Mouse (Mus musculus): Measurements from ENCODE around the gene Unc13a. TPM values are rescaled to one million over a fixed set of nuclear protein-coding genes. Genes with fewer than 3 reads are reported as not detected.
"Not testable (repeated sequence)": the region's sequence is repeated elsewhere in the genome, so short reads cannot be mapped to it uniquely, and the experiment has no call there.

Gene Unc13a
- polyA plus RNA-seq, 1 experiment, result not detected

DNA sequence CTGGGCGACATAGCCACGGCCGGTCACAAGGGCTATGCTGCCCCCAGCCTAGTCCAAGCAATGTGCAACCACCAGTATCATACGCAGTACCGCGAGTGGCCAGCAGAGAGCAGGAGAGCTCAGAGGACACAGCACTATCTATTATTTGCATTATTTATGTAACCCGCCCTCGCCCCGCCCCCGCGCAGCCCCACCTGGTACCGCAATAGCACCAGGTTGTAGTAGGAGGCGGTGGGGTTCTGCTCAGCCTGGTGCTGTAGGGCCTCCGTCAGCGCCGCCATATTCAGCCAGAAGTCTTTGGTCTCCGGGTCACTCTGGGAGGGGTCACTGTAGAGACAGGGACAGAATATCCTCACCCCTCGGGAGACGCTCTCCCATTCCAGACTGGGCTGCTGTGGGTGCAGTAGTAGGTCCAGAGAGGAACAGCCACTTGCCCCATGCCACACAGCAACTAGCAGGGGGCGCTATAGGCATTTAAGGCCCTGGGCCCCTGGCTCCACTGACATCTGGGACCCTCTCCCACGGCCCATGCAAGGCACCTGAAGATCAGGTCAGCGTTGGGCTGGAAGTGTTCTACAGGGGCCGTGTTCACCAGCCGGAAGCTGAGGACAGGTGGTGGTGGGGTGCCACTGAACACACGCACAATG lies 38.4 kb upstream of the Unc13a start:
- Histone ChIP-seq H3K4me3 (replicated peaks; ENCODE audit: control insufficient read depth, low read depth, low read length) (no peak overlapping the region), H3K4me1 (ENCODE audit: control insufficient read depth, insufficient read depth, low read length) (no peaks in the 10 kb centered on the region), H3K27ac (ENCODE audit: control insufficient read depth, insufficient read depth, low read depth, low read length, poor library complexity) (no peak overlapping the region)
- 62% methylated on average over 25 of the region's 25 CpGs for WGBS
- TF ChIP-seq POLR2A (IDR thresholded peaks at IDR 0.05; ENCODE audit: borderline replicate concordance, control insufficient read depth, low read depth, low read length) (no peak; the same call in 1 of the 2 replicates), CTCF (IDR thresholded peaks at IDR 0.05; ENCODE audit: control insufficient read depth, insufficient read depth, low read length) (peak; percentile 84)

GRCm38 (mm10) chr8:71709134-71709799 lies 37.7 kb upstream of the Unc13a start:
- TF ChIP-seq POLR2A (IDR thresholded peaks at IDR 0.05; ENCODE audit: borderline replicate concordance, control insufficient read depth, low read depth, low read length) (no peak), CTCF (IDR thresholded peaks at IDR 0.05; ENCODE audit: control insufficient read depth, insufficient read depth, low read length) (no peak)
- Histone ChIP-seq H3K4me1 (ENCODE audit: control insufficient read depth, insufficient read depth, low read length) (no peaks in the 10 kb centered on the region), H3K27ac (ENCODE audit: control insufficient read depth, insufficient read depth, low read depth, low read length, poor library complexity) (no peak overlapping the region), H3K4me3 (replicated peaks; ENCODE audit: control insufficient read depth, low read depth, low read length) (no peak overlapping the region)
- WGBS, result 85% methylated on average over 25 of the region's 25 CpGs

DNA sequence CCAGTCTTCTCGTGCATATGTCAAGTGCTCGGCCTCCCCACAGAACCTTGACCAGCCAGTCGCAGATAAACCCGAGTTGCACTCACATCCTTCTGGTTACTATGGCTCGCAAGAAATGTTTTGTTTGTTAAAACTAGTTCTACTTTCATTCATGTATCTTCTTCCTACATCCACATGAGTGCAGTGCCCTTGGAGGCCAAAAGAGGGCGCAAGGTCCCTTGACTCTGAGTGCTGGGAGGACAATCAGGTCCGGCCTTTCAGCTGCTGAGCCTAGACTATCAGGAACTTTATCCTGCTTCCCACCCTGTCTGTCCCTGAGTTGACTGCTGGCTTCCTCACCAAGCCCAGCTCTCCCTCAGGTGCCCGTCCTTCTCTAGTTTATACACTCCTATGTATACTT lies 36.3 kb upstream of the Unc13a start:
- TF ChIP-seq CTCF (IDR thresholded peaks at IDR 0.05; ENCODE audit: control insufficient read depth, insufficient read depth, low read length) (peak; percentile 90), POLR2A (IDR thresholded peaks at IDR 0.05; ENCODE audit: borderline replicate concordance, control insufficient read depth, low read depth, low read length) (no peak)
- WGBS, result 57% methylated on average over 8 of the region's 8 CpGs
- Histone ChIP-seq H3K4me3 (replicated peaks; ENCODE audit: control insufficient read depth, low read depth, low read length) (no peak overlapping the region), H3K27ac (ENCODE audit: control insufficient read depth, insufficient read depth, low read depth, low read length, poor library complexity) (no peak overlapping the region), H3K4me1 (ENCODE audit: control insufficient read depth, insufficient read depth, low read length) (no peaks in the 10 kb centered on the region)

- not testable (repeated sequence) for H3K4me1 ChIP-seq (ENCODE audit: control insufficient read depth, insufficient read depth, low read length); H3K4me3 ChIP-seq (replicated peaks; ENCODE audit: control insufficient read depth, low read depth, low read length)
- peak overlapping the region; percentile 43; the same call in 1 of the 2 replicates for H3K27ac ChIP-seq (ENCODE audit: control insufficient read depth, insufficient read depth, low read depth, low read length, poor library complexity)
These were observed 31.8 kb upstream of the Unc13a start for GRCm38 (mm10) chr8:71703400-71703799.

GRCm38 (mm10) chr8:71702923-71703322 lies 31.4 kb upstream of the Unc13a start:
- H3K27ac ChIP-seq (ENCODE audit: control insufficient read depth, insufficient read depth, low read depth, low read length, poor library complexity), result peak overlapping the region; percentile 68
- TF ChIP-seq CTCF (IDR thresholded peaks at IDR 0.05; ENCODE audit: control insufficient read depth, insufficient read depth, low read length) (no peak), POLR2A (IDR thresholded peaks at IDR 0.05; ENCODE audit: borderline replicate concordance, control insufficient read depth, low read depth, low read length) (no peak)
- WGBS, result 55% methylated on average over 3 of the region's 3 CpGs
- H3K4me3 ChIP-seq (replicated peaks; ENCODE audit: control insufficient read depth, low read depth, low read length), result peak overlapping the region; percentile 41
- no peaks in the 10 kb centered on the region; the same call in 1 of the 2 replicates for H3K4me1 ChIP-seq (ENCODE audit: control insufficient read depth, insufficient read depth, low read length)

DNA sequence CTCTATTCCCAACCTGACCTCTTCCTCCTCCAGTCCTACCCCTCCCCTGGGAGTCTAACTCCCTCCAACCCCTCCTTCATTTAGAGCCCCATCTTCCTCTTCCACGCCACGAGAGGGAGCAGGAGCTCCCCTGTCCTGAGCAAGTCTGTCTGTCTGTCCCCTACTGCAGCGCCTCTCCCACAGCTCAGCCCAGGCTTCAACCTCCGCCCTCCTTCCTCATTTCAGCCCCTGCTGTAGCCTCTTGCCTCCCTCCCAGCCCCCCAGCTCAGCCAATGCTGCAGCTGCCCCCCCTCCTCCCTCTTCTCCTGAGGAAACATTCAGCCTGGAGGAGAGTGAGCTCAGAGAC lies 30.5 kb upstream of the Unc13a start:
- no peaks in the 10 kb centered on the region; the same call in 1 of the 2 replicates for H3K4me1 ChIP-seq (ENCODE audit: control insufficient read depth, insufficient read depth, low read length)
- H3K27ac ChIP-seq (ENCODE audit: control insufficient read depth, insufficient read depth, low read depth, low read length, poor library complexity), result 0 out of 2 replicates have a peak overlapping the region, but pooled peaks have one; percentile 4
- peak overlapping the region; percentile 35 for H3K4me3 ChIP-seq (replicated peaks; ENCODE audit: control insufficient read depth, low read depth, low read length)
- WGBS, result 9% methylated on average over 4 of the region's 4 CpGs
- TF ChIP-seq POLR2A (IDR thresholded peaks at IDR 0.05; ENCODE audit: borderline replicate concordance, control insufficient read depth, low read depth, low read length), result no peak
- TF ChIP-seq CTCF (IDR thresholded peaks at IDR 0.05; ENCODE audit: control insufficient read depth, insufficient read depth, low read length), result peak; percentile 52

- TF ChIP-seq CTCF (IDR thresholded peaks at IDR 0.05; ENCODE audit: control insufficient read depth, insufficient read depth, low read length), result no peak
- TF ChIP-seq POLR2A (IDR thresholded peaks at IDR 0.05; ENCODE audit: borderline replicate concordance, control insufficient read depth, low read depth, low read length), result no peak
- H3K4me1 ChIP-seq (ENCODE audit: control insufficient read depth, insufficient read depth, low read length), result no peaks in the 10 kb centered on the region; the same call in 1 of the 2 replicates
- H3K4me3 ChIP-seq (replicated peaks; ENCODE audit: control insufficient read depth, low read depth, low read length), result peak within 1 kb of the TSS; percentile 68
- 3% methylated on average over 33 of the region's 34 CpGs for WGBS
- H3K27ac ChIP-seq (ENCODE audit: control insufficient read depth, insufficient read depth, low read depth, low read length, poor library complexity), result peak within 1 kb of the TSS; percentile 68
These were observed 30.0 kb upstream of the Unc13a start, which contains the start of gene B3gnt3 for GRCm38 (mm10) chr8:71701414-71702086. B3gnt3 (minus strand) TSS chr8:71701789.

DNA sequence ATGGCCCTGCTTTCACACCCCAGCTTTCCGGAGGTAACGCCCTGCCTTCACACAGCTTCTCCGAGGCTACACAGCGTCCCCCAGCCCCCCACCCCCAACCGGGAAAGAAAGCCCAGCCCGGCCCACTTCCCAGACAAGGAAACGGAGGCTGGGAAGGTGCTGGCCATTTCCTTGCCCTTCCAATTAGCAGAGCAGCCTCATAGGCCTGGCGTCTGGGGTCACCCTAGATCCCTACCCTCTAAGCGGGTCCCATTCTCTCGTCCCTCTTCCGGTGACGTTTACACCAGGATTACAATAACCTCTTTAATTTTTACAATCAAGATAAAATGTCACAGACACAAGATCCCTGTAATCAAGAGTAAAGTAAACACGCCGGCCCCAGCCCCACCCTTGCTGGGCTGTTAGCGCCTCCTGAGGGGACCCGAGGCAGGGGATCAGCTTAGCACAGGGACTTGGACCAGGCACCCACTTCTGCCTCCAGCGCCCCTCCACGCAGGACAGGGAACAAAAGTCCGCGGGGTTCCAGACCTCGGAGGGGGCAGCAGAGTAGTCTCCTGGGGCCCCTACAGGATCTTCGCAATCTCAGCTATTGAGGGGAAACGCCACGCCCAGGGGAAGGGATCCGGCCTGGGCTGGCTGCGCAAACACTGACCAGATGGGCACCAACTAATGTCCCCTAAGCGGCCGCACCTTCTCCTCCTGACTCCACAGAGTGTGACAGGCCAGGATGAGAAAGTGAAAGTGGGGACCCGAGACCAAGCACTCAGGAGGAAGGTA lies 29.1 kb upstream of the Unc13a start:
- Histone ChIP-seq H3K4me3 (replicated peaks; ENCODE audit: control insufficient read depth, low read depth, low read length) (peak overlapping the region; percentile 68), H3K27ac (ENCODE audit: control insufficient read depth, insufficient read depth, low read depth, low read length, poor library complexity) (no peak overlapping the region), H3K4me1 (ENCODE audit: control insufficient read depth, insufficient read depth, low read length) (no peaks in the 10 kb centered on the region; the same call in 1 of the 2 replicates)
- TF ChIP-seq POLR2A (IDR thresholded peaks at IDR 0.05; ENCODE audit: borderline replicate concordance, control insufficient read depth, low read depth, low read length), result no peak
- TF ChIP-seq CTCF (IDR thresholded peaks at IDR 0.05; ENCODE audit: control insufficient read depth, insufficient read depth, low read length), result no peak
- 23% methylated on average over 29 of the region's 29 CpGs for WGBS
